Mouse (Mus musculus): Measurements from ENCODE around the gene Auts2. TPM values are rescaled to one million over a fixed set of nuclear protein-coding genes. Genes with fewer than 3 reads are reported as not detected.

Auts2 gene
- total RNA-seq, 4 experiments from 2014 or later: 86.9 to 97.6 (median 89.2) TPM

DNA sequence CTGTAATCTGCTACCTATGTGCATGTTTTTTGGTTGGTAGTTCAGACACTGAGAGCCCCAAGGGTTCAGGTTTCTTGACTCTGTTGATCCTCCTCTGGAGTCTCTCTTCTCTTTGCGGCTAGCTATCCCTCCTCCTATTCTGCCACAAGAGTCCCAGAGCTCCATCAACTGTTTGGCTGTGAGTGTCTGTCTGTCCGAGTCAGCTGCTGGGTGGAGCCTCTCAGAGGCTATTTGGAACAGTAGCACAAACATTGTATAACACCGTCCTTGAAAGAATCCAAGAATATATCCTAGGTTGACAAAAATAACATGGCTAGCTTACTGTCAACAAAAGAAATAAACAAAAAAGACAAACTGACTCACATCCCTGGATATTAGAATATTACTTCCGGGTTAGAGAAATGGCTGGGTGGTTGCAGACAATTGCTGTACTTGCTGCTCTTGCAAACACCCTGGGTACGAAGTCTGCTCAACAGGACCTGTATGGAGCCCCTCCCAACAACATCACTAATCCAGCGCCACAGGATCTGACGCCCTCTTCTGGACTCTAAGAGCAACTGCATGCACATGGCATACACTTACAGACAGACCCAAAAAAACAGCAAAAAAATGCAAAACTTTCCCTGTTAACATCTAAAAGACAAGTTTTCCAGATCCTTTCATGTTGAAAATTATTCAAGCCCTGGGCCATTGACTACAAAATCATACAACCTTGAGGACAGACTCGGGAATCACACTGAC lies 428.4 kb downstream of the Auts2 start:
- no peak for DNase-seq (ENCODE audit: low spot score in 2 of 2)

GRCm38 (mm10) chr5:132113480-132113879 lies 429.7 kb downstream of the Auts2 start:
- peak; percentile 24 to 46 for DNase-seq (ENCODE audit: low spot score in 2 of 2)

DNA sequence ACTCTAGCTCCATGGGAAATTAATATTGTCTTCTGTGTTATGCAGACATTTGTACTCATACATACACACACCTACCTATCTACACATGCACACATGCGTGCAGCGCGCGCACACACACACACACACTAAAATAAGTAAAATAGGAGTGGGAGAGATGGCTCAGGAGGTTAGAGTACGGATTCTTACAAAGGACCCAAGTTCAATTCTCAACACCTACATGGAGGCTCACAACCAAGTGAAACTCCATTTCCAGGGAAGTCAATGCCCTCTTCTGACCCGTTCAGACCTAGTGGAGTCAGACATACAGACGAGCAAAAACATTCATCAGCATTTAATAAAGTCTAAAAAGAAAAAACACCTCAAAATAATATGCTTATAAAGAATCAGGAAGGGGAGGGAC lies 430.5 kb downstream of the Auts2 start:
- no peak for DNase-seq (ENCODE audit: low spot score in 2 of 2)

- no peak for DNase-seq (ENCODE audit: low spot score in 2 of 2)
These were observed 440.7 kb downstream of the Auts2 start for GRCm38 (mm10) chr5:132102426-132102825.

DNA sequence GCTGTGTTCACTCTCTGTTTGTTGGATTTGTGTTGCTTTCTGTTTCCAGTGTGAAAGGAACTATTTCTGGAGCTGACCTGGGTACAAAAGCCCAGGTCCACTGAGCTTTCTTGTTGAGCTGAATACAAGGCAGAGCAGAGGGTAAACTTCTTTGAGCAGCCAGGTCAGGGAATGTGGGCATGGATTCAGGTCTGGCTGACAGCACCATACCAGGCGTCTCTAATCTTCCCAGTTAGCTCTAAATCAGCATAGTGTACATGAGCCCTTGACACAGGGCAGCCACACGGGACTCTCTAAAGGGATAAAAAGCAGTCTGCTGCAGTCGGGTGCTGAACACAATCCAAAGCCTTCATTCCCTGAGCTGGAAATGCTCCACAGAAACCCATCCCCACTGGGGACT lies 444.7 kb downstream of the Auts2 start:
- DNase-seq (ENCODE audit: low spot score in 2 of 2): no peak

DNA sequence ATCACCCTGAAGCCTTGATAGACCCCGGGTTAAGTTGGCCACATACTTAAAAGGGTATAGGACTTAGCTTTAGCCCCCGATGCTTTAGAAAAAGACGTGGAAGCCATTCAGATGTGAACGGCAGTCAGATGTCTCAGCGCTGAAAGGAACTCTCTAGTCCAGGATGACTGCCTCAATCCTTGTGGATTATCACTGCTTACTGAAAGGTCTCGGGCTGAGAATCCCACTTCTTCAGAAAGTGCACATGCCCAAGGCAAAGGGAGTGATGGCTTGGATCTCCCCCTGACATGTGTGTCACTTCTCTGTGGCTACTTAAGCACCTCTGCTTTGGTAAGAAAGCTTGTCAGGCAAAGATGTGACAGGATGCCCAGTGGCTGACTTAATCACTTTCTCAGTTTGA lies 450.4 kb downstream of the Auts2 start:
- no peak for DNase-seq (ENCODE audit: low spot score in 2 of 2)

DNA sequence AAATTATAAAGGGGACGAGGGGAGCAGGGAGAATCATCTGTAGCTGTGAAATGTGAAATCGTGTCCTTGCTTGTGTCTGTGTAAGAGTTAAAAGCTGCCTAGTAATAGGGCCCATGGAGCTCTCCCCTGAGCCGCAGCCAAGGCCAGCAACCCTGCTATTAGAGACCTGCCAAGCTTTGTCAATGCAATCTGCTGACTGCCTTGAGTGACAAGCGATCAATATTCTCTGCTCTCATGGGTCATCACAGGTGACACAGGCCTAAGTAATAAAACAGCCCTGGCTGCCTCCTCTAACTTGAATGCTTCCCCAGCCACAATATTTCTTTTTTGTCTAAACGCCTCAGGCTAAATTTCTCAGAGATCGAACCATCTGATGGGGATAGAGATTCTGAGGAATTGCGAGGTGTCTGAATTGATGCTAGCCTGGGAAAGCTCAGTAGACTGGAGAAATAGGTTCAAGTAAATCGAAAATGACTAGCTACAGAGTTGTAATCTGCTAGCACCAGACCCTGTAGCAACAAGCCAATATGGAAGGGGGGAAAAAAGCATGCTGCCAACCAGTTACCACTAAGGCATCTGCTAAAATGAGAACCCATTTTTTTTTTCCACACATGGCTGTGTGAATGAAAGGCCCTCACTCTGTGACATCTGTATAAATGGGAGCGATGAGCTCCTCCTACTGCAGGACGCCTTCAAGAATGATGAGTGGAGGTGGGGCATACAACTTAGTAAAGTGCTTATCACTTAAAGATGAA lies 453.5 kb downstream of the Auts2 start:
- DNase-seq (ENCODE audit: low spot score in 2 of 2): no peak

DNA sequence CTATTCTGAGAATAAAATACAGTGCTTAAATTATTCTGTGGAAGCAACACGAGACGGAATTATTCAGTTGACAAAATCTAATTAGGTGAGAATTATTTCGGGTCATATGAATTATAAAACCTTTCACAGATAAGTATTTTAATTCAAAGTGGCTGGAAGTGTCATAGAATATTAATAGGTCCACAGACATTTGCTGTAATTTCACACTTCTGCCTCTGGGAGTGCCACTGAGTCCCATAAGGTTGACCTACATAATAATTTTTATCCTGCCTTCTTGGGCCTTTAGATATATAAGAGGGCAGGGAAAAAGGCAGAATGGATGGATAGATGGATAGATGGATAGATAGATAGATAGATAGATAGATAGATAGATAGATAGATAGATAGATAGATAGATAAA lies 454.6 kb downstream of the Auts2 start:
- no peak for DNase-seq (ENCODE audit: low spot score in 2 of 2)

DNA sequence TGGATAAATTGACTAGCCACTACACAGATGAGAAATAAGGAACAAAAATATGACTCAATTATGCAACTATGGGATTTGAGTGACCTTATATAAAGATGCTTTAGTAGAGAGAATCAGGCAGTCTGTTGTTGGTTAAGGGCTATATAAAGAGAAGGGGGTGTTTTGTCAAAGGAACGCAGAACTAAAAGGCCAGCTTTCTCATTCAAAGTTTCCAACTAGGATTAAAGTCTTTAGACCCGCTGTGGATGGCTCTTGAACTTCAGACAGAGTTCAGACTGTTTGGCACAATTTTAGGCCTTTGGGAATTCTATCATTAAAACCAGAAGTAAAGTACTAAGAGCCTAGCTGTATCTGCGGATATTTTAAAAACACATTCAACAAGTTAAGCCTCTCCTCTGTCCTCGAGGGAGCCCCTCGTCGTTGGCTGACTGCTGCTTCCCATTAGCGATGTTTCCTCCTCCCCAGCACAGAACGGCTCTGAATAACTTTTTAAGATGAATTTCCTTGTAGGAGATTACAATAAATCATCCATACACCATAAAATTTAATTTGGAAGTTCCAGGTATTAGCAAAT lies 459.3 kb downstream of the Auts2 start:
- no peak for DNase-seq (ENCODE audit: low spot score in 2 of 2)

GRCm38 (mm10) chr5:132075942-132076341 lies 467.2 kb downstream of the Auts2 start:
- no peak for DNase-seq (ENCODE audit: low spot score in 2 of 2)

DNA sequence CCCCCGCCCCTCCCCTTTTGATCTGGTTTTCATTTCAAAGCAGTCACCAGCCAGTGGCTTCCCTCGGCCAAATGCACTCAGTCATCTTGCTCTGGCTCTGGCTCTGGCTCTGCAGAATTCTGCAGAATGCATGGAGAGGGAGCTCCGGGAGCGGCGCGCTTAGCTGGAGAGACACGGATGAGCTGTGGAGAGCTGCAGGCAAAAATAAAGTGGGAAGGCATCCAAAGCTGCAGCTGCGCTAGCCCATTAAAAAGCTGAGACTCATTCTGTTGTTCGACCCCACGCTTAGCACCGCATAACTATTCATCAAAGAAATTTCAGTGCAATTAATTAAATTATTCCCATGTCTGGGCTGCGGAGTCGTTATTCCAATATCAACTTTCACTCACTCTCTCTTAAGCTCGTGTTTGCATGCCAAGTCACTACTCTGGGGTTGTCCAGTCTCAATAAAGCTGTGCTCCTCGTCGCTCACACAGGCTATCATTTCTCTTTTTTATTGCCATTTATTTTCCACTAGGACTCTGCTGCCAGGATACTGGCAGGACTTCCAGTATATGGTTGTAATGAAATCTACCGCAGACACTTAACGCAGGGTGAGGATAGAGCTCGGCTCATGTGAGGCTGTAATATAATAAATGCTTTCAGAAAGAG lies 468.3 kb downstream of the Auts2 start:
- DNase-seq (ENCODE audit: low spot score in 2 of 2): peak in 1 of 2 experiments; percentile 66

- no peak for DNase-seq (ENCODE audit: low spot score in 2 of 2)
These were observed 468.8 kb downstream of the Auts2 start for GRCm38 (mm10) chr5:132074360-132074723.

GRCm38 (mm10) chr5:132073677-132074359 lies 469.3 kb downstream of the Auts2 start:
- no peak for DNase-seq (ENCODE audit: low spot score in 2 of 2)

DNA sequence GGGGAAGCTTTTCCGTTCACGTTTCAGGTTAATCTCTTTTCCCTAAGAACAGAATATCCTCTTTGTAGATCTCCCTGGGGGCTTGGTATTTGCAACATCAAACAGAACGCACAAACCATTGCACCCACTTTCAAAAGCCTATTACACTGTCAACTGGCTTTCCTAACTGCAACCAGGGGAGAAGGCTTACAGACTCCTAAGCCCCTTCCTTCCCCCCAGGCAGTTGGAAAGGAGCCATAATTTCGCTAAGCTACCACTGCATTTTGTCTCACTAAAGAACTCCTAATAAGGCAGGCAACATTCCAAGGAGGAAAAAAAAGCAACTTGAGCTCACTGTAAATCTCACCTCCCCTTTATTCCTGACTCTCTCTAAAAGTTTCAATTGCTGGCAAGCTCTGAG lies 470.8 kb downstream of the Auts2 start:
- DNase-seq (ENCODE audit: low spot score in 2 of 2): no peak

DNA sequence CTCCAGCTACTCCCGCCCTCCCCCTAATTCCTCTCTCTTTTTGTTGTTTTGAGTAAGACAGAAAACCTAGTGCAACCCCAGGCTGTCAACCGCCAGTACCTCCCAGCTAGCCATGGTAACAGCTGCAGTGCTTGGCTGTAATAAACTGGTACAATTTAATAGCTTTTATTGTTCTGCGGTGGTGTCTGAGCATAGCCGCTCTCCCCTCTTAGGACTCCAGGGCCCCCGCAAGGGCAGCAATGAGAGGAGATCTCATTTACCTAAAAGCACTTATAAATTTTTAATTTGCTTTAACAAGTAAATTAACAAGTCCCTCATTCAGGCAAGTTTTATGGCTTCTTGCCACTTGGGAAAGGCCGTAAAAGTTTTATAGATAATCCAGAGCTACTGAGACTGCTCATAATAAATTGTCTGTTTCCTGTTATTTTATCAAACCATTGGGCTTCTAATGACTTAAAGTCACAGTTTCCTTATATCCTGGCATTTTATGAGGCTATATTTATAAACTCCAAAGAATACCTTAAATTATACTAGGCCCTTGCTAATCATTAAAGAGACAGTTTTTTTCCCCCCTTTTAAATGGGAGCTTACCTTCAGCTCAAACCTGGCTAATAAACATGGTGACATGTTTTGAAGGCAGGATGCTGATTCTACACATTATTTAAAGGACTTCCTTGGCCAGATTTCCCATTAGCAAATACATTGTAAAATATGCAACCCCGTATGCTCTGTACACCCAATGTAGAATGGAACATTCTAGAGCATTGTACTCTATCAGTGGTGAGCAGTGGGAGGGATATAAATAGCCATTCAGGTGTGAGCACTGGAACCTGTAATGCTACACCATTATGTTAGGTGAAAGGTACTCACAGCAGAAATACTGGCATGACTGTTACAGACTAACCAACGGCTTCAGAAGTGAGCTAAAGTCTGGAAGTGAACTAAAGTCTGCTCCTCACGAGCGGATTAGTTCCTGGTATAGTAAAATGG lies 475.1 kb downstream of the Auts2 start:
- DNase-seq (ENCODE audit: low spot score in 2 of 2): no peak

DNA sequence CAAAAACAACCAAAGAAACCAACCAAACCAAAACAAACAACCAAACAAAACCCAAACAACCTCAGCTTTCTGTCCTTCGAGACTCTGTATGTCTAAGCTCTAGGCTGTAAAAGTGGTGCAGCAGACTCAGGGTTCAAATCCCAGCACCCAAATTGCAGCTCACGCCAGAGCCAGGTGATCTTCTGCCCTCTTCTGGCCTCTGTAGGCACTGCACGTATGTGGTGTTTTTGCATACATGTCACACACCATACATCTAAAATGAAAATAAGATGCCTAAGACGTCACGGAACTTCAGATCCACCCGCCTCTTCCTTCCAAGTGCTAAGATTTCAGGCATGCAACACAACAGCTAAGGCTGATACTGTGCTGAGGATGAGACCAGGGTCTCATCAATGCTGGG lies 483.0 kb downstream of the Auts2 start:
- DNase-seq (ENCODE audit: low spot score in 2 of 2): no peak

DNA sequence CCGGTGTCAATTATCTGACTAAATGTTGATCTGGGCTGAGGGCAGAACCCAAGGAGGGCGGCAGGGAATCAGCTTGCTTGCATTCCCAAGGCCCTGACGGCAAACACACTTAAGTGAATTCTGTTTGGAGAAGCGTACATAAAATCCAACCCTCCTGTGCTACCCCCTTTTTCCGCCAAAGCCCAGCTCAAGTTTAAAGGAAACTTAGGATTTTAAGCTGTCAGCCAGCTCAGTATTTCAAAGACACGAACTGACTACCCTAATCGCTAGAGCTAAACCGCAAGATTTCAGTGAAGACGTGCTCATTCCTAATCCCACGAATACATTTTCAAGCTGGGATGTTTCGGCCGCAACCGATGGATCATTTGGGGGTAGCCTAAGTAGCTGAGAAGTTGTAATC lies 490.5 kb downstream of the Auts2 start:
- DNase-seq (ENCODE audit: low spot score in 2 of 2): no peak

GRCm38 (mm10) chr5:132039584-132039983 lies 503.6 kb downstream of the Auts2 start:
- DNase-seq (ENCODE audit: low spot score in 2 of 2): no peak

GRCm38 (mm10) chr5:132033491-132034350 lies 509.4 kb downstream of the Auts2 start:
- DNase-seq (ENCODE audit: low spot score in 2 of 2): no peak

Measured in left cerebral cortex, adult 8-10 months (tissue).